Mouse (Mus musculus) lung, postnatal 0 days (tissue): ENCODE results near the gene Aak1. TPM values are rescaled to one million over a fixed set of nuclear protein-coding genes. Genes with fewer than 3 reads are reported as not detected.

Experiments used
- ATAC-seq: fragments of 200-750 bp; cut with Nextera tagmentation; 2 replicates; pipeline ENCODE4 v1.8.0; 2017; ENCODE audit warnings: moderate library complexity
- DNase-seq: peaks from one replicate; pipeline ENCODE4 v3.0.0-alpha.2; 2016; ENCODE audit warnings: low spot score
- H3K27ac ChIP-seq: fragments of 300-500 bp; sonication (generic); 2 replicates; pipeline ENCODE4 v1.5.1; 2014; ENCODE audit warnings: antibody characterized with exemption, mild to moderate bottlenecking, low read length, mixed read lengths
- H3K27me3 ChIP-seq: fragments of 300-500 bp; sonication (generic); replicated peaks from 2 replicates; pipeline ENCODE4 v1.6.1; 2014; ENCODE audit warnings: low read length, mixed read lengths; ENCODE audit not compliant: insufficient read depth
- H3K36me3 ChIP-seq: fragments of 300-500 bp; sonication (generic); 2 replicates; pipeline ENCODE4 v1.6.1; 2014; ENCODE audit warnings: low read length, mixed read lengths; ENCODE audit not compliant: insufficient read depth
- H3K4me1 ChIP-seq: fragments of 300-500 bp; sonication (generic); 2 replicates; pipeline ENCODE4 v1.6.1; 2014; ENCODE audit warnings: antibody characterized with exemption, low read depth, low read length, mixed read lengths; ENCODE audit not compliant: insufficient read depth
- H3K4me2 ChIP-seq: fragments of 300-500 bp; sonication (generic); replicated peaks from 2 replicates; pipeline ENCODE4 v1.6.1; 2014; ENCODE audit warnings: low read depth, mild to moderate bottlenecking, low read length, moderate library complexity, mixed read lengths
- H3K4me3 ChIP-seq: fragments of 300-500 bp; sonication (generic); 2 replicates; pipeline ENCODE4 v1.5.1; 2014; ENCODE audit warnings: low read depth, low read length
- H3K9ac ChIP-seq: fragments of 300-500 bp; sonication (generic); replicated peaks from 2 replicates; pipeline ENCODE4 v1.6.1; 2014; ENCODE audit warnings: low read depth, mild to moderate bottlenecking
- H3K9me3 ChIP-seq: fragments of 300-500 bp; sonication (generic); 2 replicates; pipeline ENCODE4 v1.6.1; 2016; ENCODE audit warnings: low read length, mixed read lengths
- CTCF ChIP-seq: IDR thresholded peaks from 2 replicates; pipeline ENCODE4 v1.5.1; 2016; ENCODE audit warnings: antibody characterized with exemption, mild to moderate bottlenecking
- EP300 ChIP-seq: IDR thresholded peaks from 2 replicates; pipeline ENCODE4 v1.6.1; 2016; ENCODE audit warnings: antibody characterized with exemption, mild to moderate bottlenecking, control low read depth
- WGBS: fragments of 180-500 bp; shearing (Covaris S2); extraction: QIAGEN DNeasy Blood & Tissue Kit; methylation state at CpG from one replicate; pipeline ENCODE4 v1.1.7; 2014; 5-methylcytosine and 5-hydroxymethylcytosine counted together
- polyA plus RNA-seq: library from polyadenylated mRNA; unstranded; fragments of >200 nt; fragmentation: Nextera tagmentation; extraction: Ambion mirVana; gene quantifications from 2 replicates; pipeline ENCODE4 v1.2.1, GENCODE M21; 2015

Gene Aak1
- polyA plus RNA-seq, 1 experiment from 2014 or later, result 6.3 TPM

DNA sequence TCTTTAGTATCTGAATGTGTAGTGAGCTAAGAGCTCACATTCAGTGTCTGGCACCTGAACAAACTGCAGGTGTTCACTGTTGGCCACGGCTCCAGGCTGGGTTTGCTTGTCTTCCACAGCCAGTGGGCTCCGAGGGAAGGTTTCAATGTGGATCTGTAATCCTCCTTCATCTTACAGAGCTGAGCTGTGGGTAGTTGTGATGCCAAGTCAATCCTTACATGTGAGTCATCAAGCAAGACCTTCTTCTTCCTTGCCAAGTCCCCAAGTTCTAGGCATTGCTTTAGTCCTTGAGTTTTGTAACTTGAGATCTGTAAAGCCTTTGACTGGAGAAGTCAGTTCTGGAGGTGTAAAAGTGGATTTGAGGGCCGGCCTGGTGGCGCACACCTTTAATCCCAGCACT lies 124.6 kb downstream of the Aak1 start:
- no peaks in the 10 kb centered on the region for H3K9me3 ChIP-seq
- peaks cover 14% of the 10 kb centered on the region; the same call in 1 of the 2 replicates for H3K36me3 ChIP-seq
- H3K9ac ChIP-seq, result no peak overlapping the region
- H3K4me2 ChIP-seq, result no peak overlapping the region
- TF ChIP-seq CTCF (no peak), EP300 (no peak)
- no peak overlapping the region for H3K4me3 ChIP-seq
- H3K27me3 ChIP-seq, result no peaks in the 10 kb centered on the region
- H3K27ac ChIP-seq, result no peak overlapping the region
- no peaks in the 10 kb centered on the region for H3K4me1 ChIP-seq
- WGBS, result 89% methylated on average over 4 of the region's 4 CpGs
- ATAC-seq (no peak), DNase-seq (no peak)

- Histone ChIP-seq H3K4me3 (no peak overlapping the region), H3K9me3 (no peaks in the 10 kb centered on the region), H3K9ac (no peak overlapping the region), H3K4me1 (no peaks in the 10 kb centered on the region), H3K27me3 (no peaks in the 10 kb centered on the region), H3K4me2 (no peak overlapping the region), H3K36me3 (peaks cover 6% of the 10 kb centered on the region; the same call in 1 of the 2 replicates), H3K27ac (no peak overlapping the region)
- ATAC-seq, result no peak
- 56% methylated on average over 8 of the region's 8 CpGs for WGBS
- no peak for DNase-seq
- no peak for TF ChIP-seq EP300
- no peak for TF ChIP-seq CTCF
Observed at GRCm38 (mm10) chr6:86978156-86978908, 129.0 kb downstream of the Aak1 start.

- H3K36me3 ChIP-seq, result peaks cover 6% of the 10 kb centered on the region; the same call in 1 of the 2 replicates
- no peaks in the 10 kb centered on the region for H3K9me3 ChIP-seq
- WGBS, result 60% methylated on average over 6 of the region's 6 CpGs
- no peak for TF ChIP-seq EP300
- H3K9ac ChIP-seq, result no peak overlapping the region
- H3K27ac ChIP-seq, result no peak overlapping the region
- ATAC-seq (no peak), DNase-seq (no peak)
- no peak overlapping the region for H3K4me3 ChIP-seq
- H3K27me3 ChIP-seq, result no peaks in the 10 kb centered on the region
- H3K4me1 ChIP-seq, result no peaks in the 10 kb centered on the region
- no peak overlapping the region for H3K4me2 ChIP-seq
Observed at GRCm38 (mm10) chr6:86978909-86979265, 129.6 kb downstream of the Aak1 start.

- Histone ChIP-seq H3K9ac (no peak overlapping the region), H3K27me3 (no peaks in the 10 kb centered on the region), H3K36me3 (peaks cover 6% of the 10 kb centered on the region; the same call in 1 of the 2 replicates), H3K9me3 (no peaks in the 10 kb centered on the region), H3K27ac (no peak overlapping the region), H3K4me1 (no peaks in the 10 kb centered on the region), H3K4me2 (no peak overlapping the region), H3K4me3 (no peak overlapping the region)
- DNase-seq, result peak; percentile 18
- ATAC-seq, result no peak
- 82% methylated on average over 2 of the region's 2 CpGs for WGBS
- TF ChIP-seq EP300, result no peak
- TF ChIP-seq CTCF, result no peak
Observed at GRCm38 (mm10) chr6:86981206-86981605, 131.9 kb downstream of the Aak1 start.

GRCm38 (mm10) chr6:86985314-86986106 lies 136.2 kb downstream of the Aak1 start:
- Histone ChIP-seq H3K4me1 (no peaks in the 10 kb centered on the region), H3K27ac (no peak overlapping the region), H3K9ac (no peak overlapping the region), H3K27me3 (no peaks in the 10 kb centered on the region), H3K4me2 (no peak overlapping the region), H3K36me3 (no peaks in the 10 kb centered on the region), H3K9me3 (no peaks in the 10 kb centered on the region), H3K4me3 (no peak overlapping the region)
- TF ChIP-seq EP300 (no peak), CTCF (peak; percentile 23; the same call in 1 of the 2 replicates)
- WGBS, result 74% methylated on average over 8 of the region's 8 CpGs
- DNase-seq (no peak), ATAC-seq (no peak)

DNA sequence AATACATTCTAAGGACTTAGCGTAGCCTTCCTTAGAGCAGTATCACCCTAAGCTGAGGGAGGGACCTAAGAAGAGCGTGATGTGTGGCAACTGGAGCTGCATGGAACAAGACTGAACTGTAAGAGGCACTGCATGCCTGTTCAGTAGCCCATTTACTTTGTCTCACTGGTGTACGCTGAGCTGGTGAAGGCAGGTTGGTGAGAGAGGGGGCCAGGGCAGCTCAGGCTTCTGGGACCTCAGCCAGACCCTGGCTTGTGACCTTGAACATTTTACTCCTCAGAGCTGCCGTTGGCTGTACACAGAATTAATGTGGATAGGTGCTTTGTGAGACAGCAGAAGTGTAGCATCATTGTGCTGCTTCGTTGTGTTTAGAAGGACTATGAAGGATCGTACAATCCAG lies 140.3 kb downstream of the Aak1 start:
- WGBS, result 87% methylated on average over 6 of the region's 6 CpGs
- Histone ChIP-seq H3K4me2 (no peak overlapping the region), H3K9me3 (no peaks in the 10 kb centered on the region), H3K4me1 (no peaks in the 10 kb centered on the region), H3K27me3 (no peaks in the 10 kb centered on the region), H3K27ac (no peak overlapping the region), H3K4me3 (no peak overlapping the region), H3K9ac (no peak overlapping the region), H3K36me3 (no peaks in the 10 kb centered on the region)
- TF ChIP-seq EP300 (no peak), CTCF (no peak)
- ATAC-seq, result no peak
- no peak for DNase-seq
